Mouse (Mus musculus): ENCODE data around the gene Prkar1b.

- no peak for TF ChIP-seq CTCF (IDR thresholded peaks at IDR 0.05; ENCODE audit: low read depth)
- TF ChIP-seq EP300 (IDR thresholded peaks at IDR 0.05; ENCODE audit: low read depth) = no peak
Measured at GRCm38 (mm10) chr5:139183601-139184000, 33.8 kb upstream of the Prkar1b start.

All from liver, postnatal 0 days (tissue).